Mouse (Mus musculus) spleen, postnatal 4 days (tissue): ENCODE data around the gene Gm1673.

Experiments used
- DNase-seq, 2 experiments: peaks; one replicate each; pipeline ENCODE4 v3.0.0; 2022; ENCODE audit warnings: low spot score in 2 of 2

Gene Gm1673

DNA sequence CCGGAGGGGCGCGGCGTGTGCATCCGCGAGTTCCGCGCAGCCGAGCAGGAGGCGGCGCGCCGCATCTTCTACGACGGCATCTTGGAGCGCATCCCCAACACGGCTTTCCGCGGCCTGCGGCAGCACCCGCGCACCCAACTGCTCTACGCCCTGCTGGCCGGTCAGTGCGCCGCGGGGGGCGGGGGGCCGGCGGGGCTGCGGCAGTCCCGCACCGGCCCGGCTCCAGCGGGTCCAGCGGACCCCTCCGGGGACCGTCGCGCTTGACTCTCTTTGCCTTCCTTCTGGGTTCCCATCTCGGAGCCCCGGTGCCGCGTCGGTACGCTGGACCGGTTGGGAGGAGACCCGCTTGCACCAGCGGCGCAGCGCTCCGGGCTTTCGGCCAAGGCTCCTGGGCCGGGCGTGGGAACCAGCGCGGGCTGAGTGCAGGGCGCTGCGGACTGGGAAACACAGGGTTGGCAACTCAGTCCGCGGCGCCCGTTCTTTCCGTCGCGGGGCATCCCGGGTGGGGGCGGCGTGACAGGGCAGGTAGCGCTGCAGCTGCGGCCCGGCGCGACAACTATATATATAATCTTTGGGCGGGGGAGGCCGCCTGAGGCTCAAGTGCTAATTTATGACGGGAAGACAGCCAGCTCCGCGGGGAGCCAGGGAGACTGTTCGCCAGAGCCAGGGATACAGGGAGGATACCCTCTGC lies 14.0 kb downstream of the Gm1673 start:
- peak in 1 of 2 experiments; percentile 71 for DNase-seq

DNA sequence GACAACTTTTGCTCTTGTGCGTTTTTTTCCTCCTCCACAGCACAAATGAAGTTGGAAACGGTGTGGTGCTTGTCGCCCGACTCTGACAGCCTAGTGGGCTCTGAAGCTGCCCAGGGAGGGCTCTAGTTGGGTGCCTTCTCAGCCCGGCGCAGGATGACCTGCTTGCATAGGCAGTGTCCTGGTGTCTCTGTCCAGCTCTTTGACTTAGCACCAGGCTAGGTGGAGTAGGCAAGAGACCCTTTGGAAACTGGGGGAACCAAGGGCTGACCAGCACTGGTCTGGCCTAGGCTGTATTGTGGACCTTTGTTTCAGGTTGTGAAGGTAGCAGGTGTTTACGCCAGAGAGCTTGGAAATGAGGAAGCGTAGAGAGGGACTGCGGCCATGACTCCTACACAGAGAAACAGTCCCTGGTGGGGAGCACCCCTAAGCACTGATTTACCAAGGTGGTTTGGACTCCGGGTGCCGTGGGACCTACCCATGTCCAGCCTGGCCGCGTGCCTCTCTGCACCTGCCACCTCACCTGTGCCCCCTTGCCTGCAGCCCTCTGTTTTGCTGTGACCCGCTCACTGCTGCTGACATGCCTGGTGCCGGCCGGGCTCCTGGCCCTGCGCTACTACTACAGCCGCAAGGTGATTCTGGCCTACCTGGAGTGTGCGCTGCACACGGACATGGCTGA lies 14.7 kb downstream of the Gm1673 start:
- DNase-seq: no peak

DNA sequence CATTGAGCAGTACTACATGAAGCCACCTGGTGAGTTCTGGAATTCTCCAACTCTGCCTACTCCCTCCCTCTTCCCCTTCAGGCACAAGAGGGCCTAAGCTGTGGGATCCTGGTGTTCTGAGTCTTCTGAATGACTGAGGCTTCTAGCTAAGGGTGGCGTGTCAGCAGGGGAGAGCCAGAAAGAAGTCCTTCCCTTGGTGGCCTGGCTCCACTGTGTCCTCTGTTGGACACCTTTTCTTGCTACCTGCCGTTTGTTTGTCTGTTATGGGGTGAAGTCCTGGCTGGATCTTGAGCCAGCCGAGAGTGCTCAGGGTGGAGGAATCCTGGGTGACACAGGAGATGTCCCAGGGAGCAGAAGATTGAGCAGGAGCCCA lies 15.3 kb downstream of the Gm1673 start:
- DNase-seq: peak in 1 of 2 experiments; percentile 57

DNA sequence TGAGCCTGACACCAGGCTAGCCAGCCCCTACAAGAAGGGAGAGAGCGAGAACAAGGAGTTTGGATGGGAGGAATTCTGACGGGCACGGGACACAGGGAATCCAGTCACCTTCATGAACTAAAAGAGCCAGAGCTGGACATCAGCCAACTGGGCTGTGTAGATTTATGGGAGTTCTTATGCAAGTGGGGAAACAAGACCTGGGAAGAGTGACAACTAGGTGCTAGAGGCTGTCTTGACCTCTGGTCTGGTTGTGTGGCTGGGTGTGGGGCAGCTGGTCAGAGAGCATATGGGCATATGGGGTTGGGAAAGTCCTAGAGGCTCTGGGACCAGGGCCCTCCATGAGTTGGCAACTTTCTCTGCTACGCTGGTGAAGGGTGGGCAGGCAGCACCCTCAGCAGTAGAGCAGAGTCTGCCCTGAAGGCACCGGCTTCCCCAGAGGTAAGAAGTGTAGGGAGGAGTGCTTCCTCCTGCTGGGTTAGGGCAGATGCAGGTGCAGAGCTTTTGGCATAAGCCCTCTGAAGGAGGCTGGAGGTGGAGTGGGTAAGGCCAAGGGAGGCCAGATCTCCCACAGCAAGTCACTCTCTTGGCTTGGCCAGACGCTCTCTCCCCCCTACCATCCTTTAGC lies 16.3 kb downstream of the Gm1673 start:
- peak in 1 of 2 experiments; percentile 56 for DNase-seq

DNA sequence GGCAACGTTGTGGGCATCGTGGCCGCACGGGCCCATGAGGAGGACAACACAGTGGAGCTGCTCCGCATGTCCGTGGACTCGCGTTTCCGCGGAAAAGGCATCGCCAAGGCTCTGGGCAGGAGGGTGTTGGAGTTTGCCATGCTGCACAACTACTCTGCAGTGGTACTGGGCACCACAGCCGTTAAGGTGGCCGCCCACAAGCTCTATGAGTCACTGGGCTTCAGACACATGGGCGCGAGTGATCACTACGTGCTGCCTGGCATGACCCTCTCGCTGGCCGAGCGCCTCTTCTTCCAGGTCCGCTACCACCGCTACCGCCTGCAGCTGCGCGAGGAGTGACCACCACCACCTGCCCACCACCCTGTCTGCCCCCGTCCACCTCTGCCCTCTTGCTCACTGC lies 17.6 kb downstream of the Gm1673 start:
- DNase-seq: peak in 1 of 2 experiments; percentile 62

DNA sequence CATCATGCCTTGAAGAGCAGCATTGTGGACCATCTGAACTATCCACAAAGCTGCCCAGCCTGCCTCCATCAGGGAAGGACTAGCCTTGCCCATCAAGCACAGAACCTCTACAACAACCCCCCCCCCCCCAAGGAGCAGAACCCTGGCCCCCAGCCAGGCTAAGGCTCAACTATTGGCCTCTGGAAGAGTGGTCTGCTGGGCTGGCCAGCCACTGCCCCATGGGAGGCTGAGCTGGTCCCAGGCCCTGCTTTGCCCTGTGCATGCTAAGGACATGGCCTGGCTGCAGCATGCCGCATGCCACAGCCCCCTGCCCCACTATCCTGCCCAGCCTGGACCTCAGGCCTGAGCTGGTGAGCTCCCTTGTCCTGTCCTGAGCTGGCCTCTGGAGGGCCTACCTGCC lies 18.2 kb downstream of the Gm1673 start:
- no peak for DNase-seq

DNA sequence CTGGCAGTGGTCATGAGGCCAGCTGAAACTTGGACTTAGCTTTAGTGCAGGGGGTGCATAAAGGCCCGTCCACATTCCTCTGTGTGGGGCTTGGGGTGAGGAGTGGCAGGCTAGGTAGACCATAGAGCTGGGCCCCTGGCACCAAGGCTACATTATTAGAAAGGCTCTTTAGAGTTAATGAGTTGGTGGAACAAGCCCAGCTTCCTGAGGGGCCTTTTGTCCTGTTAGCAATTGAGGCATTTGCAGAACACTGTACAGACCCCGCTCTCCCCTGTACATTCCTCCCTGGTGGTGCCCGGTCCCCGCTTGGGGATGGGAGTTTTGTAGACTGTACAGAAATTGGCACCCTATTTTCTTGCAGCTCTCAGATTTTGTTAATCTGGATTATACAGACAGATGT lies 19.4 kb downstream of the Gm1673 start:
- DNase-seq: no peak

DNA sequence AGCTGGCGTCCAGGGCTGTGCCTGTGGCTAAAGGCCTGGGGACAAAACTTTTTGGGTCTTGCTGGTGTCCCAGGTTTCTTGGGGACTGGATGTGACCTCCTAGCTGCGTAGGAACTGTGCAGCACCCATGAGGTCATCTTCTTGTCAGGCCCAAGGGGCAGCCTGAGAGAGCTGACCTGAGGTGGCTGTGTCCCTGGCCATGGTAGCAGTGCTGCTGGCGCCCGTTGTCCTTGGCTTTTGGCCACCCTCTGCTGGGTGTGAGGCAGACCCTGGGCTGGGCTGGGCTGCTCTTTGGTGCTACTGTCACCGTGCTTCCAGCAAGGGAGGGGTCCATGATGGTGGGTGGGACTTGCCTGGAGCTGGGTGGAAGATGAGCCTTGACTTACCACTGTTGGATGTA lies 21.4 kb downstream of the Gm1673 start:
- DNase-seq: peak in 1 of 2 experiments; percentile 58

DNA sequence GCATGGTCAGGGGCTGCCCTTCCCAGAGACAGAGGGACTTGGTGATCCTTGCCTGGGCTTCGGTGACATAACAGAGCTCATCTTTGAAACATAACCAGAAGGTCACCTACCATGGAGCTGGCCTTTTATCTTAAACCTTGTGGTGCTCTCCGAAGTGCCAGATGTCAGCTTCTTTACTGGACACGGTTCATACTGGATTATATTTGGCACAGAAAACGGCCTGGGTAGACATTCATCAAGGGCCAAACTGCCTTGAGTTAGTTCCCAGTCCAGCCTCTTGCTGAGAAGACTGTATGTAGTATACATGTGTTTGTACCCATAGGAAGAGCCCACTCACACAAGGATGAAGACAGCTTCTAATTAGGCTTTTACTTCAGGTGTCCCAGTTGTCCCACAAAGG lies 23.6 kb downstream of the Gm1673 start:
- DNase-seq: no peak

DNA sequence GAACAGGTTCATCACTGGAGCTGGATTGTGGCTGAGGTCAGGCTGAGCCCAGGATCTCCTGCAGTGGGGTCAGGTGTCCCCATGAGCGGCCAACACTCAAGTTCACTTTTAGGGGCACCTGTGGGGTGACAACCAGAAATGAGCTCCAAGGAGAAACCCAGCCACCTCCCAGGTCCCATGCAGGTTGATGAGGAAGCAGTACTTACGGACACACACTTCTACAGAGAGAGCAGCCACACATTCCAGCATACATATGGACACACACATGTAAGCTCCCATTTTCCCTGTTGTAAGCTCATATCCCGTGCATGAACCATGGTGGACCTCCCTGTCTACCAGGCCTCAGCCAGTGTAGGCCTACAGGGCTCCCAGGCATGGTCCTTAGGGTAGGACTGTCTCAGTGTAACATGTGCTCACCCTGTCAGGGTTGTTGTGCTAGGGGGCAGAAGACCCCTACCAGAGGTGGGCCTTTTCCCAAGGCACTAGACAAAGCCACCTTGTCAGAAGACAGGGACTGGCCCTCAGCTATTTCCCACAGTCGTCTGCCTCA lies 24.2 kb downstream of the Gm1673 start:
- peak in 1 of 2 experiments; percentile 50 for DNase-seq

DNA sequence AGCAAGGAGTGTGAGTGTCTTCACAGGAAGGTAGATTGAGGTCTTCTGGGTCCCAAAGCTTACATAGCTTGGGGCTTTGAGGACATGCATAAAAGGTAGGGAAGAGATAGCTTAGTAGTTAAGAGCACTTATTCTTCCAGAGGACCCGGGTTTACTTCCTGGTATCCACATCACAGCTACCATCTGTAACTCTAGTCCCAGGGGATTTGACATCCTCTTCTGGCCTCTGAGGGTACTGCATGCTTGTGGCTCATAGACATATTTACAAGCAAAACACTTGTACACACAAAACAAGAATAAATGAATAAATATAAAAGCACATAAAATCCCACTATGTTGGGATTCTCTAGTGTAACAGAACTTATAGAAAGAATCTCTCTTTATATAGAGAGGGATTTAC lies 31.4 kb downstream of the Gm1673 start:
- DNase-seq: no peak

DNA sequence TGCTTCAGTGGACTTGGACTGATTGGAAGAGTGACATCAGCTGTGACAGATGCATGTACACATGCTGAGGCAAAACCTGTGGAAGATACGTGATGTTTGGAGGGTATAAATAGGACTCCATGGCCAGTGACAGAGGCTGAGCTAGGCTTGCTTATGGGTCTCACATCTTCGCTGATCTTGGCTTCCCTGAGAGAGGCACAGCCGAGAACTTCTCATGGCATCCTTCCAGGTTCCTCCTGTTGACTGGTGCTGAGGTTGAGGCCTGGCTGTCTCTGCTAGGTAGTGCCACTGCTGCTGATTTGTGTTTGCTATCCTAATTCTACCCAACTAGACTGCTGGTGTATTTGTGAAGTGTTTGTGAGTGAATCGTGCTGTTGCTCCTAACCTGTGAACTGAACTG lies 35.7 kb downstream of the Gm1673 start:
- DNase-seq: peak in 1 of 2 experiments; percentile 4

DNA sequence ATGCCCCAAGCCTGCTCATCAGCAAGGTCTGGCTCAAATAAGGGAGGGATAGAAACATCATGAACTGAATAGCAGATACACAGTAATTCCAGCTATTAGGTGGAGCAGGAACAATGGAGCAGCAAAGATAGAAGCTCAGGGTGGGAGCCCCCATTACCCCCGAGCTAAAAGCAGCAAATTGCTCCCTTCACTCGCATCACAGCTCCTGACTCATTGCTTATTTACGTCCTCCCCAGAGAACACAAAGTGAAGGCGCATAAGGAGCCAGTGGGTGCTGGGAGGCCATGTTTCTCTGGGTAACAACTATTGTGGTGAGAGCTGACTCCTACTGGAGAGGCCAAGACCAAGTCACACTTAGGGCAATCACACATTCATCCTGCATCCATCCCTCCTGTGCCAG lies 46.9 kb downstream of the Gm1673 start:
- DNase-seq: no peak

DNA sequence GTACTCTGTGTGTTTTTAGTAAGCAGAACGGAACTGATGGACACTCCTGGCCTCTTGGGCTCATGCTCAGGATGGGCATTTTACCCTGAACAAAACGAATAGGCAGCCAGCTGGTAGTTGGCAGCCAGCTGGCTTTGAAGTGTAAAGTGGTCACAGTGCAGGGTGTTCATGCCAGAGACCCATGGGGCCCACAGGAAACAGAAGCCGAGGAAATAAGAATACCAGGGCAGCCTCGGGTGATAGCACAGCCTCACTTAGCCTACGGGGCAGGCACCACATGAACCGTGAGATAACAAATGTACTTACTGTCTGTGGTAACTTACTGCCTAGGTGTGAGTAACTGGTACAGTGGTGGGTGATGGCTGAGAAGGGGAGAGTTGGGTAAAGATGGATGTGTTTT lies 47.8 kb downstream of the Gm1673 start:
- DNase-seq: no peak

DNA sequence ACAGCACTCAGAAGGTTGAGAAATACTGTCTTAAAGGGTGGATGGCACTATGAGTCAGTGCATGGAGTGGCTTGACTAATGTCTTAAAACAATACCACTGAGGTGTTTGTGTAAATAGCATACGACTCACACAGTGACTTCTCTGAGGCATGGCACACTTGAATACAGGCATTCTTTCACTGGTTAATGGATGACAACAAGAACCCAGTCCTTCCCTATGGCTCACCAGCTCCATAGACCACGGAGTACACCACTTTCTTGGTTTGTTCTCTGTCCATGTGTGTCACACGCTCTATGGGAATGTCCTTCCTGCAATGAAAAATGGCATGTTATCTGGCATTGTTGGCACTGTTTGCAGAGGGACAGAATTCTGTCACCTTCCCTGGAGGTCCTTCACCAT lies 49.3 kb downstream of the Gm1673 start:
- DNase-seq: no peak
